Mouse (Mus musculus) forebrain, embryonic 14.5 days (tissue): ENCODE measurements around the gene Zfp536. TPM values are rescaled to one million over a fixed set of nuclear protein-coding genes. Genes with fewer than 3 reads are reported as not detected.

Experiments used
- ATAC-seq: fragments of 200-750 bp; cut with Nextera tagmentation; 2 replicates; pipeline ENCODE4 v1.8.0; 2017; ENCODE audit warnings: mild to moderate bottlenecking, moderate library complexity
- DNase-seq: peaks from one replicate; pipeline ENCODE4 v3.0.0-alpha.2; 2015; ENCODE audit warnings: low spot score
- H3K27ac ChIP-seq: fragments of 300-500 bp; sonication (generic); 2 replicates; pipeline ENCODE4 v1.5.1; 2014; ENCODE audit warnings: low read depth, mild to moderate bottlenecking, control low read depth, low read length, moderate library complexity
- H3K27me3 ChIP-seq: fragments of 300-500 bp; sonication (generic); replicated peaks from 2 replicates; pipeline ENCODE4 v1.6.1; 2014; ENCODE audit warnings: low read length, control low read depth, mixed read lengths; ENCODE audit not compliant: control insufficient read depth, insufficient read depth
- H3K36me3 ChIP-seq: fragments of 300-500 bp; sonication (generic); 2 replicates; pipeline ENCODE4 v1.6.1; 2014; ENCODE audit warnings: low read length, control low read depth; ENCODE audit not compliant: control insufficient read depth, insufficient read depth
- H3K4me1 ChIP-seq: fragments of 300-500 bp; sonication (generic); 2 replicates; pipeline ENCODE4 v1.6.1; 2014; ENCODE audit warnings: antibody characterized with exemption, low read length, control low read depth; ENCODE audit not compliant: control insufficient read depth, insufficient read depth
- H3K4me2 ChIP-seq: fragments of 300-500 bp; sonication (generic); 2 replicates; pipeline ENCODE4 v1.6.1; 2014; ENCODE audit warnings: mild to moderate bottlenecking, control low read depth, low read length
- H3K4me3 ChIP-seq: fragments of 300-500 bp; sonication (generic); 2 replicates; pipeline ENCODE4 v1.5.1; 2014; ENCODE audit warnings: low read depth, low read length, control low read depth
- H3K9ac ChIP-seq: fragments of 300-500 bp; sonication (generic); 2 replicates; pipeline ENCODE4 v1.6.1; 2014; ENCODE audit warnings: mild to moderate bottlenecking, low read length, control low read depth, moderate library complexity
- H3K9me3 ChIP-seq: fragments of 300-500 bp; sonication (generic); replicated peaks from 2 replicates; pipeline ENCODE4 v1.6.1; 2016; ENCODE audit warnings: low read length, control low read depth, mixed read lengths; ENCODE audit not compliant: control insufficient read depth
- WGBS: fragments of 180-500 bp; shearing (Covaris S2); extraction: QIAGEN DNeasy Blood & Tissue Kit; methylation state at CpG from one replicate; pipeline ENCODE4 v1.1.7; 2014; 5-methylcytosine and 5-hydroxymethylcytosine counted together
- polyA plus RNA-seq: library from polyadenylated mRNA; unstranded; fragments of >200 nt; fragmentation: Nextera tagmentation; extraction: Ambion mirVana; gene quantifications from 2 replicates; pipeline ENCODE4 v1.2.1, GENCODE M21; 2014

The Zfp536 gene
- polyA plus RNA-seq, result 21.8 and 26.2 TPM in 2 replicates

DNA sequence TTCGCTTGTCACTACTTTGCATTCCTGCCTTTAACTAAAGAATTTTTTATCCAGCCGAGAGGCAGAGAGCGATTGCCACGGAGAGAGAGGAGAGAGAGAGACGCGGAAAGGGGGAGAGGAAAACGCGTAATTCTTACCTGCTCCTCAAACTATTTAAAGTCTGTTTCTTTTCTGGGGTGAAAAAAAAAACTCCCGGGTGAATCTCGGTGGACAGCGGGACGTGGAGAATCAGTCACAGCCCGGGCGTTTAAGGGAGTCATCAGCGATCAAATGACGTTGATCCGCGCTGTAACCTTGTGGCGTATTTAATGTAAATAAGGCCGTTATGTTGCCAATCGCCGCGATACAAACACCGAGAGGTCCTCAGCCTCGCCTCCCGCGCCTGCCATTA is at the start of gene Zfp536:
Zfp536 (minus strand) TSS at position 330 of the 391 bp plus-strand sequence.
- DNase-seq (peak; percentile 66), ATAC-seq (no peak)
- under 1% methylated on average over 27 of the region's 27 CpGs for WGBS

DNA sequence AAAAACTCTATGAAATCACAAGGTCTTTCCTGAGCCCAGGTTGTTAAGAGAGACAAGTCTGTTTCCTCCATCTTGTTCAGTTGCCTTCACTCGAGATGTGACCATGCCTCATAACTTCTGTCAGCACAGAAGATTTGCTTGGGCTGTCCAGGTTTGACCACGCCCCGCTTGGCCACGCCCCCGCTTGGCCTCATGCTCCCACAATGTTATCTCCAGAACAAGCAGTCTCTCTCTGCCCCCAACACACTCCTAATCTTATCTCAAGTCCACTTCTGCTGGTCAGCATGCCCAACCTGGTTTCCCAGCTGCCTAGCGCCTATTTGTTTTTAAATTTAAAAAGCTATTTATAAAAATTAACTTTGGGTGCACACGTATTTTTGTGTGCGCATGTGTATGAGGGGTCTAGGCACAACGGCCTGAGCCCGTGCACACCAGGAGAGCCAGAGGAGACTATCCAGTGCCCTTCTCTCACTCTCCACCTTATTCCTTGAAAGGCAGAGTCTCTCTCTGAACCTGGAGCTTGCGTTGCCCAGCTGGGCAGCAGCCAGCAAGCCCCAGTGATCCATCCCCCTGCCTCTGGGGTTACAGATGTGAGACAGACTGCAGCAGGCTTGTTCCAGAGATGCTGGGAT is 47.3 kb upstream of the Zfp536 start:
- no peak for ATAC-seq
- no peaks in the 10 kb centered on the region for H3K27me3 ChIP-seq
- no peaks in the 10 kb centered on the region for H3K36me3 ChIP-seq
- H3K4me1 ChIP-seq, result no peaks in the 10 kb centered on the region
- H3K4me3 ChIP-seq, result no peak overlapping the region
- H3K9me3 ChIP-seq, result no peaks in the 10 kb centered on the region
- H3K4me2 ChIP-seq, result no peak overlapping the region
- 84% methylated on average over 11 of the region's 11 CpGs for WGBS
- H3K27ac ChIP-seq, result no peak overlapping the region
- no peak overlapping the region for H3K9ac ChIP-seq
- no peak for DNase-seq

More for the DNA sequence above, at the start of gene Zfp536:
- H3K27me3 ChIP-seq, result peaks cover 5% of the 10 kb centered on the region; the same call in 1 of the 2 replicates
- no peaks in the 10 kb centered on the region for H3K36me3 ChIP-seq
- peak within 1 kb of the TSS; percentile 77 for H3K9ac ChIP-seq
- no peaks in the 10 kb centered on the region for H3K9me3 ChIP-seq
- H3K4me3 ChIP-seq, result peak within 1 kb of the TSS; percentile 55
- H3K27ac ChIP-seq, result peak within 1 kb of the TSS; percentile 84
- peak within 1 kb of the TSS; percentile 74 for H3K4me2 ChIP-seq
- peaks cover 9% of the 10 kb centered on the region for H3K4me1 ChIP-seq

DNA sequence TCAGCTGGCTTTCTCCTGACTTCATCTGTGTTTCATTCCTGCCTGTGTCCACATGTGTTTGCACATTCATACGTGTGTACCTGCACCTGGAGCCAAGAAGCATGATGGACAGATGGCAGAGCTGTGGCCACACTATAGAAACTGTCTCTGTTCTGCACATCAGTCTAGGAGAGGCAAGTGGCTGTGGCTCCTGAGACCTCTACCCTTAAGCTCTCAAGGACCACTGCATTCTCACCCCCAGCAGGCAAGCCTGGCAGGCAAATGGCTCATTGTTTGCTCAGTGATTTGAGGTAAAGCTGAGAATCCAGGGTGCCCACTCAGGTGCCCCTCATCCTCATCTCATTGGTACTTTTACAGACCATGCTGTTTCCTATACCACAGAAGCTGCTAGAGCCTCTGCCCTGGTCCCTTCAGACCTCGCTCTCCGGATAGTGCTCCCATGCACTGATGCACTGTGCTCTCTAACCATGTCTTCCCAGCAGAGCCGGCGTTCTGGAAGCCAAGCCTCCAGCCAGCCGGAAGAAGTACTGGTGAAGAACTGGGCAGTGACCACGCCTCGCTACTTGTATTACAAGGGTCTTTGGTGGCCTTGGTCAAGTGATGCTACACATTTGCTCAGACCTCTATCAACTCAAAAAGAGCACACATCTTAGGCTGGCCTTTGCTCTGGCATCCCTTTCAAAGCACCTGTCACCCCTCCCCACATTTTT is 45.3 kb upstream of the Zfp536 start:
- 87% methylated on average over 8 of the region's 8 CpGs for WGBS
- DNase-seq (no peak), ATAC-seq (no peak)
- no peak overlapping the region for H3K27ac ChIP-seq
- H3K9me3 ChIP-seq, result no peaks in the 10 kb centered on the region
- no peak overlapping the region for H3K4me2 ChIP-seq
- no peaks in the 10 kb centered on the region for H3K36me3 ChIP-seq
- no peaks in the 10 kb centered on the region for H3K27me3 ChIP-seq
- H3K4me1 ChIP-seq, result no peaks in the 10 kb centered on the region
- no peak overlapping the region for H3K9ac ChIP-seq
- H3K4me3 ChIP-seq, result no peak overlapping the region

DNA sequence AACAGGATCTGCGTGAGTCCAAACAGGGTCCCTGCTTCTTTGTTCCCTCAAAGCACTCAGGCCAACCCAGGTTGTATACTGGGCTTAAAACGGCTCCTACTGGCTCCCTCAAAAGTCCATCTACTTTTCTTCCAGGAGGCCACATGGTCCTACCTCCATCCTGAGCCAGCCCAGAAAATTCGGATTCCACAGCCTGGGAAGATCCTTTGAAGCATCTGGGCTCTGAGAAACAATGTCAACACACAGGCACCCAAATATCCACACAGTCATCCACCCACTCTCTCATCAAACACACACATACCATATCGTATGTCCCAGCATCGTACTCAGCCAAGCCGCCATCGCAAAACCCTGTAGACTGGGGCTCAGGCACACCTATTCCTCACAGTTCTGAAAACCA is 43.5 kb upstream of the Zfp536 start:
- whole genome bisulfite sequencing, result 88% methylated on average over 7 of the region's 7 CpGs
- DNase-seq (no peak), ATAC-seq (no peak)
- Histone ChIP-seq H3K4me3 (no peak overlapping the region), H3K27me3 (no peaks in the 10 kb centered on the region), H3K4me2 (no peak overlapping the region), H3K9ac (no peak overlapping the region), H3K27ac (no peak overlapping the region), H3K9me3 (no peaks in the 10 kb centered on the region), H3K4me1 (no peaks in the 10 kb centered on the region), H3K36me3 (no peaks in the 10 kb centered on the region)

DNA sequence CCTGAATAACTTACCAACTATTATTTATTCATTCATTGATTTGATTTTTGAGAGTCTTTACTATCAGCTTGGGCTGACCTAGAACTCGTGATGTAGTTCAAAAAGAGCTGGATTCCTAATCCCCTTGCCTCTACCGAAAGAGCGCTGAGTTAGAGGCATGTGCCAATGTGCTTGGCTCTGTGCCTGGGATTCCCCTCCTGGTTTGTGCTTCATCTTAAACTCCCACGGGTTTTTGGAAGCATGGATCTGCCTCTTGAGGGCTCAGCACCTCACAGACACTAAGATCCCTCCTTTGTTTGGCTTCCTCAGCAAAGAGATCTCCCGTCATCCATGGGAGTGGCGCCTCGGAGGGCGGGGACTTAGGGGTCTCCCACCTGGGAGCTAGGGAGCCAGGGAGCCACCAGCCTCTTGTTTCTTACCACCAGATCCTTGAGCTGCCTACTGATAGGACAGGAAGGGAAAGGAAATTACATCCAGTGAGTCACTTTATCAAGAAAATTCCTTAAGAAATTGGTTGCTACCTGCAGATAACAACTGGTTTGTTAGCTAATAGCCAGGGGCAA is 41.5 kb upstream of the Zfp536 start:
- H3K36me3 ChIP-seq, result no peaks in the 10 kb centered on the region
- no peak overlapping the region for H3K9ac ChIP-seq
- H3K4me2 ChIP-seq, result no peak overlapping the region
- no peak for DNase-seq
- no peaks in the 10 kb centered on the region for H3K4me1 ChIP-seq
- no peak overlapping the region for H3K4me3 ChIP-seq
- 52% methylated on average over 8 of the region's 8 CpGs for WGBS
- no peak for ATAC-seq
- no peak overlapping the region for H3K27ac ChIP-seq
- H3K9me3 ChIP-seq, result no peaks in the 10 kb centered on the region
- H3K27me3 ChIP-seq, result no peaks in the 10 kb centered on the region

DNA sequence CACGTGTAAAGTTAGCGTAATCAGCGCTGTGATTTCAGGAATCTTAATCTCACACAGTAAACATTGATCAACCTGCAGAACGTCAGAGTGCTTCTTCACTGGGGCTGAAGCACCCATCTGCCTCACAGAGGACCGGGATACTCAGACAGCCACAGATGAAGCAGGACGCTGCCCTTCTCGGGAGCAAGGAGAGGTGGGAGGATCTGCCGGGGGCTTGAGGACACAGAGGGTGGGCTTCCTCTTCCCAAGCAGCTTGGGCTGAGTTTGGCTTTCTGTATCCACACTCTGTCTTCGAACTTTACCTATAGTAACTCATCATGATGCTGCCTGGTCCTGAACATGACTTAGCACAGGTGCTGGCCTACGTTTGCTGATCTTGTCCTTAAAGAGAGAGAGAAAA is 40.2 kb upstream of the Zfp536 start:
- Histone ChIP-seq H3K36me3 (no peaks in the 10 kb centered on the region), H3K9me3 (no peaks in the 10 kb centered on the region), H3K27ac (no peak overlapping the region), H3K4me2 (no peak overlapping the region), H3K4me3 (no peak overlapping the region), H3K27me3 (no peaks in the 10 kb centered on the region), H3K4me1 (no peaks in the 10 kb centered on the region), H3K9ac (no peak overlapping the region)
- 80% methylated on average over 10 of the region's 10 CpGs for WGBS
- ATAC-seq, result no peak
- DNase-seq, result no peak

DNA sequence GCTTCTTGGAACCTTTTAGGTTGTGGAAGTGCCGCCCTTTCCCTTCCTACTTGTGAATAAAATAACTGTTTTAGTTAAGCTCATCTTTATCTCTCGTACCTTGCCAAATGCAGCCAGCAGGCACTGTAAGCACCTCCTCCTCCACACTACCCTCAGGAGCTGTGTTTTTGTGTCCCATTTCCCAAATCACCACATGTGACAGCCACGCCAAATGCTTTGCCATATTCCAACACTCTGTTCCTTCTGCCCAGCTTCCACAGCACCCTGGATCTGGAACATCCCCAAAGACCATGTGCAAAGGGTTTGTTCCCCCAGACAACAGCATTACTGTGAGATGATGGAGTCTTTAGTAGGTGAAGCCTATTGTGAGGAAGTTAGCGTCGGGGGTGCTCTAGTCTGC is 36.5 kb upstream of the Zfp536 start:
- H3K9ac ChIP-seq, result no peak overlapping the region
- no peaks in the 10 kb centered on the region for H3K27me3 ChIP-seq
- no peak overlapping the region for H3K4me3 ChIP-seq
- H3K9me3 ChIP-seq, result no peaks in the 10 kb centered on the region
- ATAC-seq, result no peak
- no peaks in the 10 kb centered on the region for H3K4me1 ChIP-seq
- H3K27ac ChIP-seq, result no peak overlapping the region
- no peaks in the 10 kb centered on the region for H3K36me3 ChIP-seq
- 86% methylated on average over 5 of the region's 5 CpGs for WGBS
- no peak for DNase-seq
- no peak overlapping the region for H3K4me2 ChIP-seq

DNA sequence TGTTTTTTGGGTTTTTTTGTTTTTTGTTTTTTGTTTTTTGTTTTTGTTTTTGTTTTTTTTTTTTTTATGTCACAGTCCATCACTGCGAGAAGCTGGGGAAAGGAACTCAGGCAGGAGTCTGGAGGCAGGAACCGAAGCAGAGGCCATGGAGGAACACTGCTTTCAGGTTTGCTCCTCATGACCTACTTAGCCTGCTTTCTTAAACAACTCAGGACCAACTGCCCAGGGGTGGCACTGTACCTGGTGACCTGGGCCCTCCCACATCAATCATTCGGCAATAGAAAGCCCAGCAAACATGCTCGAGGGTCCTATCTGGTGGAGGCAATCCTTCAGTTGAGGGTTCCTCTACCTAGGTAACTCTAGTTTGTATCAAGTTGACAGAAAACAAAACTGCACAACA is 35.6 kb upstream of the Zfp536 start:
- Histone ChIP-seq H3K9me3 (no peaks in the 10 kb centered on the region), H3K4me3 (no peak overlapping the region), H3K4me2 (no peak overlapping the region), H3K27me3 (no peaks in the 10 kb centered on the region), H3K9ac (no peak overlapping the region), H3K27ac (no peak overlapping the region), H3K4me1 (no peaks in the 10 kb centered on the region), H3K36me3 (no peaks in the 10 kb centered on the region)
- no peak for ATAC-seq
- WGBS, result 91% methylated on average over 4 of the region's 4 CpGs
- DNase-seq, result no peak

DNA sequence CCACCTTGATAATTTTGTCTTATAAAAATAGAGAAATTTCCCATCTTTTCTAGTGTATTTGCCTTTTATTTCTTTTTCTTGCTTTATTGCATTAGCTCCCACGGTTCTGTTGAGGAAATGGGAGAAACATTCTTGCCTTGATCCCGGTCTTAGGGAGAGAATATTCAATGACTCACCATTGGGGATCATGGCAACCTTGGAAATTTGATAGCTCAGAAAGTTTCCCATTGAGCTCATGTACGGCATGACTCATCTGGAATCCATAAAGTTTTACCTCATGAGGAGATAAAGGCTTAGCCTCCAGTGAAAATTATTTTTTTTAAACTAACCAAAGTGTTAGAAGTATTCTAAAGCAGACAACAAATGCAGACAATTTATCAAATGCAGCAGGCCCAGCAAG is 27.7 kb upstream of the Zfp536 start:
- 82% methylated on average over 3 of the region's 3 CpGs for WGBS
- Histone ChIP-seq H3K4me1 (no peaks in the 10 kb centered on the region), H3K9me3 (no peaks in the 10 kb centered on the region)

More for the DNA sequence above, 27.7 kb upstream of the Zfp536 start:
- Histone ChIP-seq H3K27me3 (no peaks in the 10 kb centered on the region), H3K4me3 (no peak overlapping the region), H3K27ac (no peak overlapping the region), H3K36me3 (no peaks in the 10 kb centered on the region), H3K9ac (no peak overlapping the region), H3K4me2 (no peak overlapping the region)
- DNase-seq (no peak), ATAC-seq (no peak)
